Mouse (Mus musculus): ENCODE results near the gene Rbp3. TPM values are rescaled to one million over a fixed set of nuclear protein-coding genes. Genes with fewer than 3 reads are reported as not detected.
A peak's percentile ranks its signal among the peaks of the same experiment; 100 is the strongest.

The Rbp3 gene
- polyA plus RNA-seq, 1 experiment, result 0.02 TPM

DNA sequence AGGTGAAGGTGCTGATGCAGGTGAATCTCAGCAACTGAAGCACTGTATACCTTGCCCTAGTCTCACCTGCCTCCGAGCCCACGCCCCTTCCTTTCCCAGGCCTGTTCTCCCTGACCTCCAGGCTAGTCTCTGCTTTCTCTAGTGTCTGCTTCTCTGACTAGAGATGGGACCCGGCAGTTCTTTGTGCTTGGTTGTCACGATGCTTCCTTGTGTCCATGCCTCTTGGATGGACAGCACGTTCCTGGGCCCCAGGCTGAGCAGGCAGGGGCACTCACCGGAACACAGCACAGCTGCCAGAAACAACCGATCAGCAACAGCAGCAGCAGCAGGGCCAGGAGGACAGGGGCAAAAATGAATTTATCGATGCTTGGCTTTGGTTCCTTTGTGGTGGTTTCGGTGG is 39.2 kb downstream of the Rbp3 start:
- no peak overlapping the region for H3K4me3 ChIP-seq
- H3K27me3 ChIP-seq (ENCODE audit: control insufficient read depth, insufficient read depth, insufficient read length), result peaks cover 15% of the 10 kb centered on the region
- H3K4me2 ChIP-seq (ENCODE audit: low read depth), result no peak overlapping the region

DNA sequence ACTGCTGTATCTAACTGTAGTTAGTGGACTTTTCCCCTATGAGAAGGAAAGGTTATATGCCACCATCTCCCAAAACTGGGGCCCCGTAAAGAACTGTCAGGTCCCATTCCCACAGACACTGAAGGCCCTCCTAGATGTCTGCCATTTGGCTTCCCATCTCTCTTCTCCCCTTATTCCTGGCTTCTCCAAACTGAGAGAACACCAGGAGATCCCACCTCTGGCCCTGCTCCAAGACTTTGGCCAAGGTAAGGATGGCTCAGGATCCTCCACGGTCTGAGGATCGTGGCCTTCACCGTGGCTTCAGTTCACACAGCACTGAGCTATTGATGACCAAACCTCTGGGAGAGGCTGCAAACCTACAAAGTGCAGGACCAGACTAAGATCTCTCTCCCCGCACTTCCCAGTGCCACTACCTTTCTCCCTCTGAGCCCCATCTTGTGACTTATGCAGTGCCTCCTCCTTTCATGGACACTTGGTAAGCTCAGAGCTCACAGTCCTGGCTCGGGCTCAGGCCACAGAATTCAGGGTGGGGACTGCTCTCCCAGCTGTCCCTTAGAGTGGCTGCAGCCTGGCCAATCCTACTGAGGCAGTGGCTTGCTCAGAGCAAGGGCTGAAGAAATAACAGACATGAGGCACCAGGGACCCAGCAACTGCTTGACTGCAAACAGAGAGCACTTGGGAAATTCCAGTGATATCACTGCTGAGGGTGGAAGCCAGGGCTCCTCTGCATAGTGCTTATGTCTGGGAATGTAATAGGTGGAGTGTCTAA is 39.9 kb downstream of the Rbp3 start:
- Histone ChIP-seq H3ac (ENCODE audit: control insufficient read depth, insufficient read length) (no peak overlapping the region), H3K27me3 (ENCODE audit: control insufficient read depth, insufficient read depth, insufficient read length) (peaks cover 15% of the 10 kb centered on the region), H3K36me3 (ENCODE audit: control insufficient read depth, insufficient read depth) (no peaks in the 10 kb centered on the region), H3K4me3 (no peak overlapping the region), H3K4me2 (ENCODE audit: low read depth) (peak overlapping the region; percentile 8), H3K79me2 (ENCODE audit: control insufficient read depth, insufficient read depth) (no peaks in the 10 kb centered on the region)
- TF ChIP-seq POLR2A (IDR thresholded peaks at IDR 0.05; ENCODE audit: insufficient read length, low read depth) (no peak), MYOG (IDR thresholded peaks at IDR 0.05; ENCODE audit: control insufficient read depth in 1 of 3, insufficient read depth in 1 of 3, insufficient read length in 2 of 3, low read depth in 2 of 3) (peak in 2 of 3 experiments; percentile 62 to 81), MYOD1 (IDR thresholded peaks at IDR 0.05; ENCODE audit: control insufficient read depth in 1 of 3, insufficient read length in 2 of 3, low read depth in 2 of 3) (peak in 2 of 3 experiments; percentile 15 to 68), POLR2AphosphoS2 (IDR thresholded peaks at IDR 0.05; ENCODE audit: insufficient read length, low read depth) (no peak), SRF (IDR thresholded peaks at IDR 0.05; ENCODE audit: control insufficient read depth, insufficient read length, low read depth) (no peak)

More for the DNA sequence above, 39.2 kb downstream of the Rbp3 start:
- H3ac ChIP-seq (ENCODE audit: control insufficient read depth, insufficient read length), result no peak overlapping the region
- no peaks in the 10 kb centered on the region for H3K36me3 ChIP-seq (ENCODE audit: control insufficient read depth, insufficient read depth)
- no peaks in the 10 kb centered on the region for H3K79me2 ChIP-seq (ENCODE audit: control insufficient read depth, insufficient read depth)
- no peak for TF ChIP-seq REST (IDR thresholded peaks at IDR 0.05; ENCODE audit: insufficient read depth, insufficient read length)
- TF ChIP-seq TCF12 (IDR thresholded peaks at IDR 0.05; ENCODE audit: insufficient read depth, poor library complexity, severe bottlenecking), result no peak
- no peak for TF ChIP-seq CEBPB (IDR thresholded peaks at IDR 0.05; ENCODE audit: insufficient read depth, poor library complexity, severe bottlenecking)
- no peak for TF ChIP-seq POLR2AphosphoS2 (IDR thresholded peaks at IDR 0.05; ENCODE audit: insufficient read length, low read depth)
- no peak for TF ChIP-seq E2F4 (IDR thresholded peaks at IDR 0.05; ENCODE audit: insufficient read depth)
- no peak for TF ChIP-seq MAX (IDR thresholded peaks at IDR 0.05; ENCODE audit: low read depth)
- TF ChIP-seq TCF3 (IDR thresholded peaks at IDR 0.05; ENCODE audit: insufficient read length, low read depth), result no peak
- TF ChIP-seq USF1 (IDR thresholded peaks at IDR 0.05; ENCODE audit: low read depth), result no peak
- TF ChIP-seq MYOD1 (IDR thresholded peaks at IDR 0.05; ENCODE audit: control insufficient read depth in 1 of 3, insufficient read length in 2 of 3, low read depth in 2 of 3), result no peak
- no peak for TF ChIP-seq POLR2A (IDR thresholded peaks at IDR 0.05; ENCODE audit: insufficient read length, low read depth)
- no peak for TF ChIP-seq MYOG (IDR thresholded peaks at IDR 0.05; ENCODE audit: control insufficient read depth in 1 of 3, insufficient read depth in 1 of 3, insufficient read length in 2 of 3, low read depth in 2 of 3)
- no peak for TF ChIP-seq SRF (IDR thresholded peaks at IDR 0.05; ENCODE audit: control insufficient read depth, insufficient read length, low read depth)

DNA sequence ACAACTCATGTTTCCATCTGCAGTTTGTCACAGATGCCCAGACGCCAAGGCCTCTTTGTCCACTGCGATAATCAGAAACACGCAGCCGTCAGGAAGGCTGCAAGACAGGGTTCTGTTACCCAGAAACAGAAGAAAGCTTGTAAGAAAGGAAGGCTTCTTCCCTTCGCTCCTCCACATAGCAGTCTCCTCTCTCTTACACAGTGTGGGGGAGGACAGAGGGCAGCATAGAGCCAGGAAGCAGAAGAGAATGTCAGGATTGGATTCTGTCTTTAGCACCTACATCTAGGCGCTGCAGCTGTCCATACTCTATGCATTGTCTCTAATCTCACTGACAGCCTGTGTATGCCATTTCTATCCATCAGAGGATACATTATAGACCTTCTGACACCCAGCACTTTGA is 43.6 kb downstream of the Rbp3 start:
- H3K4me3 ChIP-seq, result no peak overlapping the region
- peaks cover 4% of the 10 kb centered on the region for H3K27me3 ChIP-seq (ENCODE audit: control insufficient read depth, insufficient read depth, insufficient read length)
- H3ac ChIP-seq (ENCODE audit: control insufficient read depth, insufficient read length), result no peak overlapping the region
- H3K4me2 ChIP-seq (ENCODE audit: low read depth), result no peak overlapping the region
- H3K79me2 ChIP-seq (ENCODE audit: control insufficient read depth, insufficient read depth), result no peaks in the 10 kb centered on the region
- H3K36me3 ChIP-seq (ENCODE audit: control insufficient read depth, insufficient read depth), result no peaks in the 10 kb centered on the region
- TF ChIP-seq MAX (IDR thresholded peaks at IDR 0.05; ENCODE audit: low read depth) (no peak), POLR2A (IDR thresholded peaks at IDR 0.05; ENCODE audit: insufficient read length, low read depth) (no peak), SRF (IDR thresholded peaks at IDR 0.05; ENCODE audit: control insufficient read depth, insufficient read length, low read depth) (no peak), MYOD1 (IDR thresholded peaks at IDR 0.05; ENCODE audit: control insufficient read depth in 1 of 3, insufficient read length in 2 of 3, low read depth in 2 of 3) (no peak), MYOG (IDR thresholded peaks at IDR 0.05; ENCODE audit: control insufficient read depth in 1 of 3, insufficient read depth in 1 of 3, insufficient read length in 2 of 3, low read depth in 2 of 3) (no peak)

DNA sequence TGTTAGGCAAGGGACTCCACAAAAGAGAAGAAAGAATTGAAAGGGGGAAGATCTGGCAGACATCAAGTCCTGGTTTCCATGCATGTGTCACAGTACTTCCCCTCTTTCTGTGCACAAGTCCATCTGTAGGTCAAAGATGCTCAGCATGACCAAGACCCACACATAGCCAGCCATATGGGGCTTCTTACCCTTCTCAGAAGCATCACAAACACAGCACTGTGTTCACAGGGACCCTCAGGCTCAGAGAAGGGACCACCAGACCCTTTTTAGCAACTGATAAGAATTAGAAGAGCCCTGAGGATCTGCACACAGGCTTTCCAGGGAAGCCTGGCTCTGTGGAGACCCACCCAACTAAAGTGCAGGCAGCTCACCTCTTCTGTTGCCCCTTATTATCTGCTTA is 46.3 kb downstream of the Rbp3 start:
- Histone ChIP-seq H3ac (ENCODE audit: control insufficient read depth, insufficient read length) (no peak overlapping the region), H3K27me3 (ENCODE audit: control insufficient read depth, insufficient read depth, insufficient read length) (no peaks in the 10 kb centered on the region), H3K4me3 (no peak overlapping the region), H3K79me2 (ENCODE audit: control insufficient read depth, insufficient read depth) (no peaks in the 10 kb centered on the region), H3K36me3 (ENCODE audit: control insufficient read depth, insufficient read depth) (no peaks in the 10 kb centered on the region), H3K4me2 (ENCODE audit: low read depth) (no peak overlapping the region)
- TF ChIP-seq E2F4 (IDR thresholded peaks at IDR 0.05; ENCODE audit: insufficient read depth), result no peak

DNA sequence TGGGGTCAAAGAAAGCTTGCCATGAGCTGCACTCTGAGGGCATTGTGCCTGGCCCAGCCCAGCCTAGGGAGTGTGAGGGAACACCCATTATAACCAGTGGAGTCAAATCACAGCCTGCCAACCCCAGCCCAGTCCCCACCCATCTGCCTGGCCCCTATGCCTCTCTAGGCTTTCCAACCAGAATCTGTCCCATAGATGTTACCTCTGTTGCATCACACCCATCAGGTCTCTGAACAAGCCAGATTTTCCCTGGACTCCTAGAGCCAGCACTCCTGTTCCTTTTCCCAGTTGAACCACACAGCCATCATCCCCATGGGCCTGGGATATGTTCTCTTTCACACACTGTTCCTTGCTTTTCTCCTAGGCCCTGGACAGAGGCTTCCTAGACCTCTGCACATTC is 47.6 kb downstream of the Rbp3 start:
- Histone ChIP-seq H3K36me3 (ENCODE audit: control insufficient read depth, insufficient read depth) (no peaks in the 10 kb centered on the region), H3K27me3 (ENCODE audit: control insufficient read depth, insufficient read depth, insufficient read length) (no peaks in the 10 kb centered on the region), H3ac (ENCODE audit: control insufficient read depth, insufficient read length) (no peak overlapping the region), H3K4me3 (no peak overlapping the region), H3K79me2 (ENCODE audit: control insufficient read depth, insufficient read depth) (no peaks in the 10 kb centered on the region), H3K4me2 (ENCODE audit: low read depth) (no peak overlapping the region)
- TF ChIP-seq POLR2AphosphoS2 (IDR thresholded peaks at IDR 0.05; ENCODE audit: insufficient read length, low read depth), result peak; percentile 26
- TF ChIP-seq CEBPB (IDR thresholded peaks at IDR 0.05; ENCODE audit: insufficient read depth, poor library complexity, severe bottlenecking), result peak; percentile 75; the same call in 1 of the 2 replicates
- peak; percentile 38 for TF ChIP-seq POLR2A (IDR thresholded peaks at IDR 0.05; ENCODE audit: insufficient read length, low read depth)
- TF ChIP-seq E2F4 (IDR thresholded peaks at IDR 0.05; ENCODE audit: insufficient read depth), result no peak
